1 mouse cellular context compared by ENCODE assay signal in the genomic region with DNA sequence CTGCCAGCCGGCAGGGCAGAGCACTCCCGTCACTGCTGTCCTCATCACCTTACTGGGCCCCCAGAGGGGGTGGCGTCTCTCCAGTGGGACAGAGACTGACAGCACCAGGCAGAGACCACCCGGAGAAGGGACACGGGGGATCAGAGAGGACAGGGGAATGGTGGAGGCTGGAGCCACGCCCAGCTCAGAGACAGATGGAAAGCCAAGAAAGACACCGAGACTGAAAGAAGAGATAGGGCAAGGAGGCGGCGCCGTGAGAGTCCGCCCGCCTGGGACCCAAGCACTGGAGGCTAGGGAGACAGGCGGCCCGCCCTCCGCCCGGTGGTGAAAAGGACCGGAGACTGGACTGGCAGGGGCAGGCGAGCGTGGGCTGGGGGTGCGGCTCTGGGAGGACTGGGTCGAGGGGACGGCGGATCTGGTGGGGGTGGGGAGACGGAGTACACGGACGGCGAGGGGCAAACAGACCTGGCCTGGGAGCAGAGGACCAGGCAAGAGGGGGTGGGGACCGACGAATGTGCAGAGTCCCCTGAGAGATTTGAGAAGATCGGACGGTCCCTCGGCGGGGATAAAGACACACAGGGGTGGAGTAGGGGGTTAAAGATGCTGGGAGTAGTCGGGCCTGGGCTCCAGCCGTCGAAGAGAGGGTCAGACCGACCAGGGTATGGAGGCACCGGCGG.
TF ChIP-seq lines count a peak whose summit lies in the region.

No protein-coding gene starts in this region.

TF ChIP-seq in CH12.LX, 34 proteins besides CTCF, POLR2A, EP300 and RAD21 (continued from another document):
- TF ChIP-seq CHD2 (IDR thresholded peaks at IDR 0.05; ENCODE audit: low read length) (0 out of 2 replicates have a peak, but pooled peaks have one; percentile 31), TBP (conservative IDR thresholded peaks at IDR 0.05; ENCODE audit: low read depth, low read length) (no peak), USF1 (IDR thresholded peaks at IDR 0.05; ENCODE audit: low read depth, low read length) (no peak), KAT2A (IDR thresholded peaks at IDR 0.05; ENCODE audit: insufficient replicate concordance, low read length) (no peak), MAX (IDR thresholded peaks at IDR 0.05; ENCODE audit: low read length) (no peak), HCFC1 (IDR thresholded peaks at IDR 0.05; ENCODE audit: low read depth, low read length) (no peak), IRF4 (IDR thresholded peaks at IDR 0.05; ENCODE audit: low read depth, low read length) (no peak), GABPA (IDR thresholded peaks at IDR 0.05; ENCODE audit: insufficient replicate concordance, low read depth, low read length) (no peak), JUN (IDR thresholded peaks at IDR 0.05; ENCODE audit: insufficient read depth, low read depth, low read length) (no peak), USF2 (conservative IDR thresholded peaks at IDR 0.05; ENCODE audit: low read depth, low read length) (no peak), JUND (conservative IDR thresholded peaks at IDR 0.05; ENCODE audit: low read depth, low read length) (no peak), CHD1 (IDR thresholded peaks at IDR 0.05; ENCODE audit: low read depth, low read length) (0 out of 2 replicates have a peak, but pooled peaks have one; percentile 16), E2F4 (IDR thresholded peaks at IDR 0.05; ENCODE audit: insufficient replicate concordance, low read depth, low read length) (no peak), MAZ (IDR thresholded peaks at IDR 0.05; ENCODE audit: low read depth, low read length) (no peak), SIN3A (IDR thresholded peaks at IDR 0.05; ENCODE audit: low read length) (peak; percentile 62; the same call in 1 of the 2 replicates), MEF2A (IDR thresholded peaks at IDR 0.05; ENCODE audit: borderline replicate concordance, low read depth, low read length) (no peak)
